Mouse (Mus musculus): Measurements from ENCODE around the gene Ftl1-ps1.

Gene Ftl1-ps1

GRCm38 (mm10) chr13:74399298-74399839 lies at the start of gene Ftl1-ps1:
Gene Ftl1-ps1, plus strand, starts transcription at chr13:74399694.
- DNase-seq (ENCODE audit: low read depth, low spot score): no peak

- DNase-seq (ENCODE audit: low read depth, low spot score): no peak
Observed at GRCm38 (mm10) chr13:74350435-74350906, 49.0 kb upstream of the Ftl1-ps1 start.

- DNase-seq (ENCODE audit: low read depth, low spot score): no peak
Observed at GRCm38 (mm10) chr13:74356491-74356890, 43.0 kb upstream of the Ftl1-ps1 start.

GRCm38 (mm10) chr13:74362218-74362617 lies 37.3 kb upstream of the Ftl1-ps1 start:
- DNase-seq (ENCODE audit: low read depth, low spot score): no peak

GRCm38 (mm10) chr13:74363176-74363858 lies 36.2 kb upstream of the Ftl1-ps1 start:
- DNase-seq (ENCODE audit: low read depth, low spot score): no peak

GRCm38 (mm10) chr13:74363859-74364235 lies 35.6 kb upstream of the Ftl1-ps1 start, which contains the start of gene Lrrc14b:
Gene Lrrc14b, minus strand, starts transcription at chr13:74364005.
- DNase-seq (ENCODE audit: low read depth, low spot score): no peak

- DNase-seq (ENCODE audit: low read depth, low spot score): no peak
Observed at GRCm38 (mm10) chr13:74381533-74382276, 17.8 kb upstream of the Ftl1-ps1 start.

GRCm38 (mm10) chr13:74382289-74382688 lies 17.2 kb upstream of the Ftl1-ps1 start:
- DNase-seq (ENCODE audit: low read depth, low spot score): no peak

GRCm38 (mm10) chr13:74389730-74390129 lies 9.8 kb upstream of the Ftl1-ps1 start:
- DNase-seq (ENCODE audit: low read depth, low spot score): no peak

- no peak for DNase-seq (ENCODE audit: low read depth, low spot score)
Observed at GRCm38 (mm10) chr13:74390371-74390990, 9.0 kb upstream of the Ftl1-ps1 start, which contains the start of gene Zfp72. Gene Zfp72, minus strand, starts transcription at chr13:74390836.

GRCm38 (mm10) chr13:74391156-74391555 lies 8.3 kb upstream of the Ftl1-ps1 start:
- DNase-seq (ENCODE audit: low read depth, low spot score): no peak

GRCm38 (mm10) chr13:74439895-74440294 lies 40.4 kb downstream of the Ftl1-ps1 start:
- no peak for DNase-seq (ENCODE audit: low read depth, low spot score)
